Mouse (Mus musculus): ENCODE measurements around the gene Manbal.

Gene Manbal

DNA sequence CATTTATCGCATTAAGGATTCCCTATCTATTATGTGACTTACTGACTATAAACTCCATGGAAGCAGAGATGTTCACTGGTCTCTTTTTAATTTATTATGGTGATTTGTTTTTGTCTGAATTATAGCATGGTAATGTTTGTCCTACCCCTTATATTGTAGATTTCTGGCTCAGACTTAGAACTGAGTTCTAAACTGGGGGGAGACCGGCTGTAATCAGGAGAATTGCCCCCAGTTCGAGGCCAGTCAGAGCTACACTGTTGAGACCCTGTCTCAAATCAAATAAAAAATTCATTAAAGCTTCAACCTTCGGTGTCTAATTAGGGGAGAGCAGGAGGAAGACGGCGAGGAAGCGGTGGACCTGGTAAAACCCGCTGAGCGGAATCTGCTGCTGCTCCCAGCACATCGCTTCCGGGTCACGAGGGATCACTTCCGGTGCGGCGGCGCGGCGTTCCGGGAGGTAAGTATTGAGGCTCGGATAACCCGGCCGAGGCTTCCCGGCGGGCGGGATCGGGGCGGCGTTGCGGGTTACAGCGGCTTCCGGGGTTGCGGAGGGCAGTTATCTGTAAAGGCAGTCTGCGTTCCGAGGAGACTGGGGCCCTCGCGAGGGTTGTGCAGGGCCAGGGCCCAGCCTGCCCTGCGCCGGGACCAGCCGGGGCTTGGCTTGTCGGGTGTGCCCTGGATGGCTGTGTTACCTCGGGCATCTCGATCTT lies at the start of gene Manbal:
TSS of gene Manbal (plus strand) at position 411 of the 710 bp plus-strand sequence.
- in situ Hi-C loops (cut with MboI, MseI) = no loop called here

DNA sequence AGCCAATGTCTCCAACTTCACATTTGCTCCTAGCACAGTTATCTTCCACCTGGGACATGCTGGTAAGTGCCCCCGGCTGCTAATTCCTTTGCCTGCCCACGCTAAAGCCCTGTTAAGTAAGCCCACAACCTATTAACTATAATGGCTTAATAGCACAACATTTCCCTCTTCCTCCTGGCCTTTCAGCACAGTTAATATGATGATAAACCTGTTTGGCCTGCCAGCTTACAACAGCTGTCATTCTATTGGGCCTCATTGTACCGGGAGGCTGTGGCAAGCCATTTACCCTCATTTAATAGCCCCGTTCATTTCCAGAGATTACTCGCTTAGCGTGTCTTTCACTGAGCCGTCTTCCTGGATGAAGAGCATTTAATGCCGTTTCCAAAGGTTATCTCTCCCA lies 47.3 kb upstream of the Manbal start:
- in situ Hi-C loops (cut with MboI, MseI) = no loop called here

DNA sequence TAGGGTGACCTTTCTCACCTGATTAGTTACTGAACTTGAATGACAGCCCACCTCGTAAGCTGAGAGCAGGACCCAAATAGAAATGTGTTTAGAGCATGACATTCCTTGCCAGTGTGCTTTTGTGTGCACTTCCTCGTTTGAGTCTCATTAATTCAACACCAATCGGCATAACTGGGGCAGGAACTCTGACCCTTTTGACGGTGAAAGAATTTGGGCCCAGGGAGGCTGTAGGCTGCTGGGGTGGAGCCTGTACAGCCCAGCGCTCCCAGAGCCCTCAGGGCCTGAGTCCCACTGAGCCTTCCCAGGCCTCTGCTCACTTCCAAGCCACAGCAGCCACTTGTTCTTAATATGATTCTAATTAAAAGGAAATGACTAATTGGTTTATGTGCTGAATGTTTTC lies 46.5 kb upstream of the Manbal start:
- in situ Hi-C loops (cut with MboI, MseI) = no loop called here

- in situ Hi-C loops (cut with MboI, MseI) = no loop called here
Measured at GRCm38 (mm10) chr2:157322029-157322766, 45.2 kb upstream of the Manbal start.

DNA sequence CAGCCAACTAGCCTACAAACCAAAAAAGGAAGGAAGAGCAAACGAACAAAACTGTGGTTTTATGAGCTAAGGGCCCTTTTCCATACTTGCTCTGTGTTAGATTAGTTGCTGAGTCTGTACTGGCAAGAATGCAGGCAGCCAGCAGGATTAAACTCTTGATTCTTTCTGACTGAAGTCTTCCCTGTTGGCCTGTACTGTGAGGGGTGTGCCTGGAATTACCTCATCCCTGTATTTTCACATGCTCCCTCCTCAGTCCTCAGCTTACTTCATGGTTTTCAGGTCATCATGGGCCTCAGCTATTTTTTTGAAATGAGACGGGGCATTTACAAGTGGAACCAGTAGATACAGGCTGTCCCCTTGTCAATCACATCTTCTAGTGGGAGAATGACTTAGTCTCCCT lies 42.2 kb upstream of the Manbal start:
- in situ Hi-C loops (cut with MboI, MseI) = no loop called here

DNA sequence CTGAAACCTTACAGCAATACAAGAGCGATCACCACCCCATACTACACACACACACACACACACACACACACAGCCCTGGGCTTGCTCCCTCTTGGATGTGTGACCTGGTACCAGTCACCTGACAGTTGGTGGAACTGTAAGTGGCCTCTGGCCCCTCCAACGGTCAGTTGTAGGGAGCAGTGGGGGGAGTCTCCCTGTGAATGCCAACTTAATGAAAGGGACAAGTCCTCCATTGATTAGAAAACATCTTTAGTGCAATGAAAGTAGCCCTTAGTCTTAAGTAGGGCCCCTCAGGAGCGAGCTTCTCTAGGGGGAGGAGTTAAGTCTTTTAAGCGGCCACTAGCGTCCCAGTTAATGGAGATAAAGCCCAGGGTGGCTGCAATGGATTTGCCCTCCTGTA lies 39.3 kb upstream of the Manbal start:
- in situ Hi-C loops (cut with MboI, MseI) = no loop called here

GRCm38 (mm10) chr2:157328570-157328969 lies 38.8 kb upstream of the Manbal start:
- in situ Hi-C loops (cut with MboI, MseI) = no loop called here

DNA sequence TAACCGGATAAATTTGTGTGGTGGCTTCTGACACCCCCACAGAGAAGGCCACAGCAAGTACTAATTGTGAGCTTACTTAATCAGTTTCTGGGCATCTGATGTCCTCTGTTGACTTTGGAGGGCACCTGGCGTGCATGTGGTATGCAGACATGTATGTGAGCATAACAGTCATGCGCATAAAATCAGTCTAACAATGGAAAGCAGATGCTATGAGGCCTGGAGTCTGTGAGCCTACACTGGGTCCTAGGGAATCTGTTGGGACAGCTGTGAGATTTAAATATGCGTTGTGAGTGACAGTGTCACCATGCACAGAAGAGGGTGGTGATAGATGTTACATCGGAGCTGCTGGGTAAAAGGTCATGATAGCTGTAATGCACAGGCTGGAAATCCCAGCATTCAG lies 35.3 kb upstream of the Manbal start:
- in situ Hi-C loops (cut with MboI, MseI) = no loop called here

DNA sequence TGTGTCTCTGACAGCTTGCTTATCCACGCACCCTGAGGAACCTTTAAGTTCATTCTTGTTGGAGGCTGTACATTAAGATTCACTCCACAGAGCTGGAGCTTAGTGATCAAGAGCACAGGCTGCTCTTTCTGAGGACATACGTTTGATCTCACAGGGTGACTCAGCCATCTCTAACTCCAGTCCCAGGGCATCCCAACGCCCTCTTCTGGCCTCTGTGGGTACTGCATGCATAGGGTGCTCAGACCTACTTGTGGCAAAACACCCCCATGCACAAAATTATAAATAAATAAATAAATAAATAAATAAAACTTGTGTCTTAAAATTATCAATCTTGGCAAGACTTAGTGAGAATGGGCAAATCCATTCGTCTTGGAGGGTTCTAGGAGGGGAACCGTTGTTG lies 28.7 kb upstream of the Manbal start:
- in situ Hi-C loops (cut with MboI, MseI) = no loop called here

- in situ Hi-C loops (cut with MboI, MseI) = no loop called here
Measured at GRCm38 (mm10) chr2:157339532-157339931, 27.9 kb upstream of the Manbal start.

DNA sequence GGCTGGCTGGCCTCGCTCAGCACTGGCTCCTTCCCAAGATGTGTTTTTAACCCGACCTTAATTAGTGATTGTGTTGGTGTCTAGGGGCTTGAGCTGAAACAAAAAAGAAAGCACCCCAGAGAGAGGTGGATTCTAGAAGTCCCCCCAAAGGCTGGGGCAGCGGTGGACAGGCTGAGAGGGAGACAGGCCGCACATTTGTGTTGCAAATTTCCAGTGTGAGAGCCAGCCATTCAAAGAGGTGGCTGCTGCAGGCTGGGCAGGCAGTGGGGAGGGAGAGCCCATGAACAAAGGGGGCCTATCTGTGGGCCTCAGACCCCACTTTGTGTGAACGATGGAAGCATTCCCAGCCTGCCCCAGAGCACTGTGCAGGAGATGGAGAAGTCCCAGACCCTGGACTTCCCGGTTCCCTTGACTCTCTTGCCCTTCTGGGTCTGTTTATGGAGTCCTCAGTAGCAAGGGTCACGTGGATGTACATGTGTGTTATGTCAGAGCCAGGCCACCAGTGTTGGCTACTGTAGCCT lies 27.1 kb upstream of the Manbal start:
- in situ Hi-C loops (cut with MboI, MseI) = loop anchor here (5.0 kb wide), 2 partner anchors 122 to 232 kb away; partner anchors contain the start of gene Blcap

GRCm38 (mm10) chr2:157341554-157342270 lies 25.7 kb upstream of the Manbal start:
- in situ Hi-C loops (cut with MboI, MseI) = loop anchor here (5.0 kb wide), 2 partner anchors 121 to 231 kb away; partner anchors contain the start of gene Blcap

DNA sequence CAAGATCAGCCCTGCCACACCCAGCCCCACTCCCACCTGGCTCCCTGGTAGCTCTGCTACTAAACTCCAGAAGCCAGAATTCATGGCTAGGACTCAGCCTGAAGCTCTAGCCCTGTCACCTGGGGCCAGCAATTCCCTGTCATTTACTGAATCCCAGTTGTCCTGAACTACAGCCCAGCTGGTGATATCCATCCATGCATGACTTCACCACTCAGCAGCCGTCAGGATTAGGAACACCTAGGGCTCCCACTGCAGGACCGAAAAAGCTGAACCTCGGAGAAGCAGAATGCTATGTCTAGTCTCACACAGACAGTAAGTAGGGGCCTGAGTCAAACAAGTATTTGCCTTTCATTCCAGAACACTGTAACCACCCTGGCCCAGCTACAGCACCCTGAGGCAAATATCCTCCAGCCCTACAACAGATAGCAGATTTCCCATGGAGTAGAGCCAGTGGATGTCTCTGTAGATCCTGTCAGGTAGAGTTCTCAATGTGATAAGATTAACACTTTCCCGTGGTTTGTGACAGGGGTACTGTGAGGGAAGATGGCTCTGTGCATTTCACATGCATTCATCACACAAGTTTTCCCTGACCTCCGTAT lies 25.0 kb upstream of the Manbal start:
- in situ Hi-C loops (cut with MboI, MseI) = loop anchor here (5.0 kb wide), 2 partner anchors 120 to 230 kb away; partner anchors contain the start of gene Blcap

- in situ Hi-C loops (cut with MboI, MseI) = loop anchor here (5.0 kb wide), 2 partner anchors 119 to 229 kb away; partner anchors contain the start of gene Blcap
Measured at GRCm38 (mm10) chr2:157343337-157343736, 24.1 kb upstream of the Manbal start.

GRCm38 (mm10) chr2:157347361-157348159 lies 19.8 kb upstream of the Manbal start, which contains the start of gene Ghrh:
Ghrh (minus strand) TSS chr2:157347506.
- in situ Hi-C loops (cut with MboI, MseI) = no loop called here

DNA sequence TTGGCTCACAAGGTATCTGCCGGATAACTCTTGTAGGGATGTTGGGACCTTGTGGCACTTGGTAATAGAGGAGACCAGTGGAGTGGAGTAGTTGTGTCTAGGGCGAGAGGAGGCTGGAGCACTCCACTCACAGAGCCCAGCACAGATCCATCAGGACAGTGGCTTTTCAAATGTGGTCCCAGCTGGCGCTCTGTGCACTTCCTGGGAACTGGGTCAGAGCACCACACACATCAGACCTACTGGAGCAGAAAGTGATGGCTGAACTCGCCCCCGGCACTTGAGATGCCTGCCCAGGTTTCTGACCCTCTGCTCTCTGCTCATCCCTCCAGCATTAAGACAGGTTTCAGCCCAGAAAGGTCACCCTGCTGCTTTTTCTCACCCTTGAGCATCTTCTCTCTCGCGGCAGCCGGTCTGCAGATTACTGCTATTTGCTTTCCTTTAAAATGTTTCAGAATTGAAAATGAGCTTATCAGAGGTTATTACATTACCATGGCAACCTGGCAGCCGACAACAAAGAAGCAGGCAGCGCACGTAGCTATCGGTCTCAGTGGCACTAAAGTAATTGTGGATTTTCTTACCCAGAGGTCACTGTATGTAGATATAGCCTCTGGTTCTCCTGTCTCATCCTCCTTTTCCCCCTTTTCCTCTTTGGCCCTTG lies 18.1 kb upstream of the Manbal start:
- in situ Hi-C loops (cut with MboI, MseI) = no loop called here

DNA sequence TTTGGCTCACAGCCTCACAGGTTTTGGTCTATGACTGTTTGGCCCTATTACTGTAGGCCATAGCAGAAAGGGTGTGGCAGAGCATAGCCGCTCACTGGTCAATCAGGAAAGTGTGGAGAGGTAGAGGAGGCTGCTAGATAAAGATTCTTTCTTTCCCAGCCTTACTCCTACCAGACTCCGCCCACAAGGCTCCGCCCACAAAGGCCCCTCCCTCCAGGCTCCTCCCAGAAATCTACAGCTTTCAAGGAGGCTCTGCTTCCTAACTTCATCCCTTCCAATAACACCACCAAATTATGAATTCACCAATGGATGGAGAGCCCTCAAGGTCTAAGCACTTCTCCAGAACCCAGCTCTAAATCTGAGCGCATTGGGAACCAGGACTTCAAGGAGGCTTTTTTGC lies 14.2 kb upstream of the Manbal start:
- in situ Hi-C loops (cut with MboI, MseI) = no loop called here

- in situ Hi-C loops (cut with MboI, MseI) = no loop called here
Measured at GRCm38 (mm10) chr2:157354106-157354505, 13.3 kb upstream of the Manbal start.

- in situ Hi-C loops (cut with MboI, MseI) = no loop called here
Measured at GRCm38 (mm10) chr2:157360028-157360427, 7.4 kb upstream of the Manbal start.

DNA sequence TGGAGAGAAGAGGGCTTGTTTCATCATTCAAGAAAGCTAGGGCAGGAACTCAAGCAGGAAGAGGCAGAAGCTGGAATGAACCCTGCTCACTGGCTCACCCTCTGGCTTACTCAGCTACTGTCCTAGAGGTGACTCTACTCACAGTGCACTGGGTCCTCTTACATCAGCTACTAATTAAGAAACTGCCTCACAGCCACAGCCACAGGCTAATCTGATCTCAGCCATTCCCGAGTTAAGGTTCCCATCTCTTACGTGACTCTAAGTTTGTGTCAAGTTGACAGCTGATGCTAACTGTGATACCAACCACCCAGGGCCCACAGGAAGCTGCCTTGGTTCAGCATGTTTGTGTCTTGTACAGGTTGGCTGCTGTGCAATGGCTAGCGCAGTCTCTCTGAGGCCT lies 4.4 kb upstream of the Manbal start:
- in situ Hi-C loops (cut with MboI, MseI) = no loop called here

All from regulatory T cell (primary cell).